Mouse (Mus musculus) B cell, adult 67 days (primary cell): ENCODE measurements around the gene Nos1. TPM values are rescaled to one million over a fixed set of nuclear protein-coding genes. Genes with fewer than 3 reads are reported as not detected.

Source experiments
- total RNA-seq, 2 experiments: library from RNA; stranded (reverse); gene quantifications; 4 replicates each; pipeline ENCODE4 v1.2.4; 2023

Gene Nos1
- total RNA-seq: under 1 TPM; 0.12 to 0.23 TPM

DNA sequence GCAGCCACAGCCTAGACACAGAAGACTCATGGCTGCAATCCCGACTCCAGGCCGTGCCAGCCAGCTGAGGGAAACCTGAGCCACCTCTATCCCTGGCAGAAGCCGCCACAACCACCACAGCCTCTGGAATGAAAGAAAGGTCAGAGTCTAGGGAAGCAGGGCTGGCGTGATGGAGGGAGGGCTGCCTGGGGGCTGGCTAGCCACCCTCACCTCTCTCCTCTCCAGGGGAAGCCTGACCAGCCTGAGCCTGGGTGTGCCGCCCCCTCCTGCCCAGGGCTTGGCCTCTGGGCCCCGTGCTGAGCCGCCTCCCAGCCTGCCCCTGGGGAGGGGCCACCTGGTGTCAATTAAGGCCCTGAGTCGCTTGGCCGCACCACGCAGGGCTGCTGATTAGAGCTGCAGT lies at the start of gene Nos1:
TSS of gene Nos1 (plus strand) at position 352 of the 400 bp plus-strand sequence.

DNA sequence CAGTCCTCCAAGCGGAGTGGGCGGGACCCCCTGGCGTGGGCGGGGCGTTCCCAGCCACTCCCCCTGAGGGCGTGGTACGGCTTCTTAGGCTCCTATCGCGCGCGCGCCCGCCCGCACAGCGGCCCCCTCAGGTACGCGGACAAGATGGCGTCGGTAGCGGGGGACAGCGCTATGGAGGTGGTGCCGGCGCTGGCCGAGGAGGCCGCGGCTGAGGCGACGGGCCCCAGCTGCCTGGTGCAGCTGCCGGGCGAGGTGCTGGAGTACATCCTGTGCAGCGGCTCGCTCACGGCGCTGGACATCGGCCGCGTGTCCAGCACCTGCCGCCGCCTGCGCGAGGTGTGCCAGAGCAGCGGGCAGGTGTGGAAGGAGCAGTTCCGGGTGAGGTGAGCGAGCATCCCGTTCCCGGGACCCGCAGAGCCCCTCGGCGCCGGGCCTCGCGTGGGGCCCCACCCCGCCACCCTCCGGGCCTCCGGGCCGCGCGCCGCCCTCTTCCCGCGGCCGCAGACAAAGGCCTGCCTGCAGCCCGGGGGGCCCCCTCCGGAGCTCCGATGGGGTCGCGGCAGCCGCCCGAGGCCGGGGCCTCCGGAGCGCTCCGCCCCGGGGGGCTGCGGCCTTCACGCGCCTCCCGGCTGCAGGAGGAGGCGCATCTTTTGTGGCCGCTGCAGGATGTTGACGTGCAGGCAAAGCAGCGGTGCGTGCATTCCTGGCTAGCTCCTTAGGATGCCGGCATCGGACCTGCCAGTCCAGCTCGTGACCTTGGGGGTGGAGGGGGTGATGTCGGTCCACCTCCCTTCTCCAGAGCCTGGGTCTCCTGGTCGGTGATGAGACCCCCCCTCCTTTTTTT lies 196.0 kb downstream of the Nos1 start, which contains the start of gene Fbxo21:
TSS of gene Fbxo21 (plus strand) at position 74 of the 844 bp plus-strand sequence.

Other genes starting within 250 kb of the Nos1 start
- 10 to 100 TPM; 23.9 to 36.4 TPM for gene Fbxo21, start 195.7 kb downstream of the Nos1 start, total RNA-seq
- not detected for gene Tesc, start 246.7 kb downstream of the Nos1 start, total RNA-seq